Comparison of ENCODE assay signal across 26 mouse cellular contexts in the genomic region with DNA sequence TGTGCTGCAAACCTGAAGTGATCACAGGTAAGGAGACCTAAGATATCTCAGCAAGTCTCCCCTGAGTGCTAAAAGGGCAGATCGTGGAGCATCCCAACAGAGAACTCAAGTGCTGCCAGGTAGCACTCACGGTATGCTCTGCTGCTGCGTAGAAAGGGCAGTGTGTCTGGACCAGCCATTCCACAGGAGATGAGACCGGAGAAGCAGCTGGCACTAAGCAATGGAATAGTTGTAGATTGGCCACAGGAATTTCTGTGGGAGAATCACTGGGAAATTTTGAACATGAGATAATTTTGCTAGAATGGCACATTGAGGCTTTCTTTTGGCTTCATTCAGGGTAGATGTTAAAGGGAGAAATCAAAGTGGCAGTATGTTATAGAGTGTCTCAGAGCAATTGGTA.
"Had no signal": no experiment of that assay in that cellular context is flagged by ENCODE, and none has a peak within 500 bp of the region (broad histone marks: within the 10 kb centered on the region; RNA-seq: fewer than 3 reads in every experiment).

No protein-coding gene starts in this region.

- H3K27me3 ChIP-seq: limb, embryonic 12.5 days; limb, embryonic 13.5 days; limb, embryonic 15.5 days; liver, embryonic 12.5 days; liver, embryonic 13.5 days; liver, embryonic 15.5 days; lung, embryonic 15.5 days; megakaryocyte, embryonic 14.5 days; midbrain, embryonic 12.5 days; midbrain, embryonic 13.5 days; midbrain, embryonic 15.5 days had no signal

- H3K4me3 ChIP-seq: limb, embryonic 10.5 days; limb, embryonic 12.5 days; limb, embryonic 13.5 days; limb, embryonic 15.5 days; liver, embryonic 12.5 days; liver, embryonic 13.5 days; liver, embryonic 15.5 days; lung, embryonic 15.5 days; megakaryocyte, embryonic 14.5 days; midbrain, embryonic 10.5 days; midbrain, embryonic 12.5 days; midbrain, embryonic 13.5 days; midbrain, embryonic 15.5 days had no signal

- H3K4me2 ChIP-seq: limb, embryonic 12.5 days; limb, embryonic 13.5 days; limb, embryonic 15.5 days; liver, embryonic 11.5 days; liver, embryonic 12.5 days; liver, embryonic 13.5 days; liver, embryonic 15.5 days; lung, embryonic 14.5 days; lung, embryonic 15.5 days; midbrain, embryonic 11.5 days; midbrain, embryonic 12.5 days; midbrain, embryonic 13.5 days; midbrain, embryonic 15.5 days had no signal

- DNase-seq: left cerebral cortex, postnatal 4 days; liver; liver, embryonic 13.5 days; liver, postnatal 0 days; lung, adult 18-20 months; lung, adult 2 months; lung, embryonic 14.5 days; lung, postnatal 10 days; lung, postnatal 14 days; lung, postnatal 36 days; lung, postnatal 4 days; midbrain, embryonic 14.5 days had no signal

- H3K36me3 ChIP-seq: limb, embryonic 10.5 days; limb, embryonic 12.5 days; limb, embryonic 13.5 days; limb, embryonic 15.5 days; liver, embryonic 12.5 days; liver, embryonic 13.5 days; liver, embryonic 15.5 days; lung, embryonic 15.5 days; midbrain, embryonic 10.5 days; midbrain, embryonic 12.5 days; midbrain, embryonic 13.5 days; midbrain, embryonic 15.5 days had no signal
